Mouse (Mus musculus) liver, embryonic 11.5 days (tissue): ENCODE measurements around the gene Adamts4. TPM values are rescaled to one million over a fixed set of nuclear protein-coding genes. Genes with fewer than 3 reads are reported as not detected.
"Not testable (repeated sequence)": the region's sequence is repeated elsewhere in the genome, so short reads cannot be mapped to it uniquely, and the experiment has no call there.

Experiments used
- ATAC-seq: fragments of 200-750 bp; cut with Nextera tagmentation; replicated peaks from 2 replicates; pipeline ENCODE4 v1.8.0; 2017; ENCODE audit warnings: moderate number of reproducible peaks, mild to moderate bottlenecking, moderate TSS enrichment, moderate library complexity; ENCODE audit not compliant: low FRiP score
- DNase-seq: peaks from one replicate; pipeline ENCODE4 v3.0.0-alpha.2; 2017; ENCODE audit warnings: low spot score
- H3K27ac ChIP-seq: fragments of 300-500 bp; sonication (generic); 2 replicates; pipeline ENCODE4 v1.5.1; 2014; ENCODE audit warnings: mild to moderate bottlenecking, low read depth, low read length, control low read depth
- H3K27me3 ChIP-seq: fragments of 300-500 bp; sonication (generic); replicated peaks from 2 replicates; pipeline ENCODE4 v1.6.1; 2014; ENCODE audit warnings: low read length, mixed read lengths; ENCODE audit not compliant: control insufficient read depth, insufficient read depth
- H3K36me3 ChIP-seq: fragments of 300-500 bp; sonication (generic); 2 replicates; pipeline ENCODE4 v1.6.1; 2014; ENCODE audit warnings: mild to moderate bottlenecking, low read length, moderate library complexity, mixed read lengths; ENCODE audit not compliant: control insufficient read depth, insufficient read depth
- H3K4me1 ChIP-seq: fragments of 300-500 bp; sonication (generic); replicated peaks from 2 replicates; pipeline ENCODE4 v1.6.1; 2014; ENCODE audit warnings: low read length, mixed read lengths; ENCODE audit not compliant: control insufficient read depth, insufficient read depth
- H3K4me2 ChIP-seq: fragments of 300-500 bp; sonication (generic); 2 replicates; pipeline ENCODE4 v1.6.1; 2014; ENCODE audit warnings: mild to moderate bottlenecking, control low read depth, moderate library complexity
- H3K4me3 ChIP-seq: fragments of 300-500 bp; sonication (generic); 2 replicates; pipeline ENCODE4 v1.5.1; 2014; ENCODE audit warnings: low read depth, low read length, control low read depth
- H3K9ac ChIP-seq: fragments of 300-500 bp; sonication (generic); 2 replicates; pipeline ENCODE4 v1.6.1; 2014; ENCODE audit warnings: low read depth, low read length, control low read depth
- H3K9me3 ChIP-seq: fragments of 300-500 bp; sonication (generic); 2 replicates; pipeline ENCODE4 v1.6.1; 2016; ENCODE audit warnings: low read length, inconsistent platforms, mixed read lengths; ENCODE audit not compliant: control insufficient read depth
- WGBS: fragments of 180-500 bp; shearing (Covaris S2); extraction: QIAGEN DNeasy Blood & Tissue Kit; methylation state at CpG from one replicate; pipeline ENCODE4 v1.1.7; 2014; 5-methylcytosine and 5-hydroxymethylcytosine counted together
- polyA plus RNA-seq: library from polyadenylated mRNA; unstranded; fragments of >200 nt; fragmentation: Nextera tagmentation; extraction: Ambion mirVana; gene quantifications from 2 replicates; pipeline ENCODE4 v1.2.1, GENCODE M21; 2014

The Adamts4 gene
- polyA plus RNA-seq, 1 experiment from 2014 or later, result 2.0 TPM

DNA sequence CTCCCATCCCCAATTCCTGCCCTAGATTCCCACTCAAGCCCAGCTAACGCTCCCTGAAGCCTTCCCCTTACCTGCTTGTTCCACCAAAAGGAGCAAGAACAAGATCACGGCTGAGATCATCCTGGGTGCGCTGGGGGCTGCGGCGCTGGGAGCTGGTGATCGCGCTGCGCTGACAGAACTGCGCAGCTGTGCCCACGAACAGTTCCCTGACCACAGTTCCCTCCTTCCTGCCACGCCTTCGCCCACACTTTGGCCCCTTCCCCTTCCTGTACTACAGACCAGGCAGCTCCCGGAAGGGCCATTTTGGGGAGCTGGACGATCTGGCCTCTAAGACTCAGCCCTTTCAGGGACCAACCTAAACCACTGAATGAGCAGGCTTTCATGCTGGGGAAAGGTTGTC is 16.1 kb upstream of the Adamts4 start, which contains the start of gene Fcer1g:
Gene Fcer1g (minus strand): TSS at position 240 of the 400 bp plus-strand sequence.
- H3K36me3 ChIP-seq, result peaks cover 42% of the 10 kb centered on the region
- peak within 1 kb of the TSS; percentile 4; the same call in 1 of the 2 replicates for H3K27ac ChIP-seq
- ATAC-seq (no peak), DNase-seq (no peak)
- peak within 1 kb of the TSS; percentile 12 for H3K4me2 ChIP-seq
- H3K9ac ChIP-seq, result no peak within 1 kb of the TSS; the same call in 1 of the 2 replicates
- peak within 1 kb of the TSS; percentile 32 for H3K4me3 ChIP-seq
- no peaks in the 10 kb centered on the region for H3K27me3 ChIP-seq
- peaks cover 32% of the 10 kb centered on the region for H3K4me1 ChIP-seq
- H3K9me3 ChIP-seq, result no peaks in the 10 kb centered on the region
- WGBS, result 50% methylated on average over 14 of the region's 14 CpGs

DNA sequence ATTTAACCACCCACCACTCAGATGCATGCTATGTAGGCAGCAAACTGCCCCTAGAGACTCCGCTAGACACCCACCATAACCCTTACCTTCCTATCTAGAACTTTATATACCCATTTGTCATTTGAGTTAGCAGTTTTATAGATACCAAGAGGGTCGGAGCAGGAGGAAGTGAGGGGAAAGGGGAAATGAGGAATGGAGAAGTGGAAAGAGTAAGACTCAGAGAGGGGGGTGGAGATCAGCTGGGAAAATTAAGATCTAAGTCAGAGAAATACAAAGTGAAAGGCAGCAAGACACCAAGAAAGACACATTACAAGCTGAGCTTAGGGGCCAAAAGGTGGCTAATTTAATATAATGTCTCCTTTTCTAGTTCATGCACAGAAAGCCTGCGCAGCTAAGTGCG is 15.7 kb upstream of the Adamts4 start:
- H3K9ac ChIP-seq, result no peak overlapping the region
- DNase-seq, result no peak
- peaks cover 44% of the 10 kb centered on the region for H3K36me3 ChIP-seq
- no peak overlapping the region for H3K4me3 ChIP-seq
- ATAC-seq, result no peak
- H3K27ac ChIP-seq, result no peak overlapping the region
- WGBS, result 76% methylated on average over 4 of the region's 4 CpGs
- peak overlapping the region; percentile 12 for H3K4me2 ChIP-seq
- no peaks in the 10 kb centered on the region for H3K27me3 ChIP-seq
- peaks cover 32% of the 10 kb centered on the region for H3K4me1 ChIP-seq
- no peaks in the 10 kb centered on the region for H3K9me3 ChIP-seq

DNA sequence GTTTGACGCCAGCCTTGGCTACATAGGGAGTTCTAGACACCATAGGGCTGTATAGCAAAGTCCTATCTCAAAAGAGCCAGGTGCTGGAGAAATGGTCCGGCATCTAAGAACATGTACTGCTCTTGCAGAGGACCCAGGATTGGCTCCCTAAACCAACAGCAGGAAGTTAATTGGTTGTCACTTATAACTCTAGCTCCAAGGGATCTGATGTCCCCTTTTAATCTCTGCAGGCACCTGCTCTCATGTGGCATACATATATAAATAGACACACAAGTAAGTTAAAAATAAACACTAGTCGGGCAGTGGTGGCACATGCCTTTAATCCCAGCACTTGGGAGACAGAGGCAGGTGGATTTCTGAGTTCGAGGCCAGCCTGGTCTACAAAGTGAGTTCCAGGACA is 14.4 kb upstream of the Adamts4 start:
- ATAC-seq (no peak), DNase-seq (no peak)
- Histone ChIP-seq H3K27me3 (no peaks in the 10 kb centered on the region), H3K9ac (no peak overlapping the region), H3K4me3 (no peak overlapping the region), H3K36me3 (peaks cover 51% of the 10 kb centered on the region), H3K4me1 (peaks cover 30% of the 10 kb centered on the region), H3K4me2 (no peak overlapping the region), H3K27ac (no peak overlapping the region), H3K9me3 (no peaks in the 10 kb centered on the region)
- 81% methylated on average over 4 of the region's 4 CpGs for WGBS

- Histone ChIP-seq H3K4me3 (no peak overlapping the region), H3K9ac (no peak overlapping the region), H3K27me3 (no peaks in the 10 kb centered on the region), H3K4me1 (peaks cover 23% of the 10 kb centered on the region), H3K9me3 (no peaks in the 10 kb centered on the region), H3K4me2 (no peak overlapping the region), H3K36me3 (peaks cover 60% of the 10 kb centered on the region), H3K27ac (no peak overlapping the region)
- no peak for ATAC-seq
- DNase-seq, result no peak
- WGBS, result 69% methylated on average over 6 of the region's 6 CpGs
Observed at GRCm38 (mm10) chr1:171237438-171237837, 12.8 kb upstream of the Adamts4 start.

GRCm38 (mm10) chr1:171238463-171238862 is 11.8 kb upstream of the Adamts4 start:
- ATAC-seq (peak; percentile 69), DNase-seq (no peak)
- Histone ChIP-seq H3K9ac (no peak overlapping the region), H3K27me3 (no peaks in the 10 kb centered on the region), H3K36me3 (peaks cover 68% of the 10 kb centered on the region), H3K4me2 (no peak overlapping the region), H3K9me3 (no peaks in the 10 kb centered on the region), H3K4me3 (no peak overlapping the region), H3K27ac (no peak overlapping the region), H3K4me1 (peaks cover 13% of the 10 kb centered on the region)
- WGBS, result 72% methylated on average over 14 of the region's 14 CpGs

GRCm38 (mm10) chr1:171239992-171240744 is 10.1 kb upstream of the Adamts4 start:
- no peak for DNase-seq
- no peak overlapping the region for H3K9ac ChIP-seq

GRCm38 (mm10) chr1:171240911-171241310 is 9.3 kb upstream of the Adamts4 start:
- WGBS, result 92% methylated on average over 10 of the region's 10 CpGs
- no peak for ATAC-seq

More at GRCm38 (mm10) chr1:171239992-171240744, 10.1 kb upstream of the Adamts4 start:
- H3K4me3 ChIP-seq, result no peak overlapping the region
- no peak overlapping the region for H3K4me2 ChIP-seq
- WGBS, result 84% methylated on average over 15 of the region's 15 CpGs
- no peaks in the 10 kb centered on the region for H3K27me3 ChIP-seq
- no peak for ATAC-seq
- H3K27ac ChIP-seq, result no peak overlapping the region
- H3K9me3 ChIP-seq, result no peaks in the 10 kb centered on the region
- H3K4me1 ChIP-seq, result no peaks in the 10 kb centered on the region; the same call in 1 of the 2 replicates
- H3K36me3 ChIP-seq, result peaks cover 63% of the 10 kb centered on the region

DNA sequence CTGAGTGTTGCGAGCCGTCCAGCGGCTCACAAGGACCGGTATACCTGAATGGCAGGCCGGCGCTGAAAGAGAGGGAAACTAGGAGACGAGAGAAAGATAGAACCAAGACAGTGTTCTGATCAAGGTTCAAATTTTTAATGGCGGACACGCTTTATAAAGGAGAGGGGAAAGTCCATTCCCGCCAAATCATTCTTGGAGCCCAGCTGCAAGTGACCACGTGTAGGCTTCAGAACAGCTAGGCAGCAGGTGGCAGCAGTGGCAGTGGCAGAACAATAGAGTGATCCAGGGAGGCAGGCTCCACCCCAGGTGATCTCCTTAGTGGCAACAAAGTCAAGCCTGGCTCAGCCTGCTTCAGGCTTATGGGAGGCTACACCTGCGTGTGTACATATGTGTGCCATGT is 8.3 kb upstream of the Adamts4 start:
- Histone ChIP-seq H3K4me1 (peaks cover 11% of the 10 kb centered on the region), H3K36me3 (peaks cover 53% of the 10 kb centered on the region)
- ATAC-seq, DNase-seq, H3K4me2 ChIP-seq, H3K27me3 ChIP-seq, H3K27ac ChIP-seq, H3K9ac ChIP-seq, H3K9me3 ChIP-seq, H3K4me3 ChIP-seq: not testable (repeated sequence)
- WGBS, result 90% methylated on average over 12 of the region's 12 CpGs

More at GRCm38 (mm10) chr1:171240911-171241310, 9.3 kb upstream of the Adamts4 start:
- Histone ChIP-seq H3K27ac (no peak overlapping the region), H3K36me3 (peaks cover 61% of the 10 kb centered on the region), H3K9me3 (no peaks in the 10 kb centered on the region), H3K4me2 (no peak overlapping the region), H3K27me3 (no peaks in the 10 kb centered on the region), H3K4me1 (peaks cover 7% of the 10 kb centered on the region), H3K4me3 (no peak overlapping the region), H3K9ac (no peak overlapping the region)
- no peak for DNase-seq

DNA sequence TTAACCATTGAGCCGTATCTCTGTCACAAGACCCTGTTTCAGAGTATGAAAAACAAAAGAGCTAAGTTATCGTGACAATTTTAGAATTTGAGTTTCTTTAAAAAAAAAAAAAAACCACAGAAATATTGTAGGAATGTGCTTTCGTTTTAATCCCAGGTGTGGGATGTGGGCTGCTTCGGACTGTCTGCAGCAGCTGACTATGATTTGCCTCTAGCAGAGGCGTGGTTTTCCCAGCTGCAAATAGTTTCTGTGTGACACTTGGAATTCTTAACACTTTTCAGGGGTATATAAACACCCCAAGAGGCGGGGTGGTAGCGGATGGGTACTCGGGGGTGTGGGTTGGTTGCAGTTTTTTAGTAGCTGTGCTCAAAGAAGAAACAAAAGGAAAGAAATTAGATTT is 4.9 kb upstream of the Adamts4 start:
- no peak overlapping the region for H3K27ac ChIP-seq
- H3K36me3 ChIP-seq, result peaks cover 26% of the 10 kb centered on the region
- DNase-seq (no peak), ATAC-seq (no peak)
- H3K27me3 ChIP-seq, result no peaks in the 10 kb centered on the region
- 0 out of 2 replicates have a peak overlapping the region, but pooled peaks have one; percentile 92 for H3K9ac ChIP-seq
- no peaks in the 10 kb centered on the region for H3K9me3 ChIP-seq
- 90% methylated on average over 8 of the region's 8 CpGs for WGBS
- H3K4me2 ChIP-seq, result peak overlapping the region; percentile 75
- peaks cover 23% of the 10 kb centered on the region for H3K4me1 ChIP-seq
- H3K4me3 ChIP-seq, result no peak overlapping the region
